In the genomic region with DNA sequence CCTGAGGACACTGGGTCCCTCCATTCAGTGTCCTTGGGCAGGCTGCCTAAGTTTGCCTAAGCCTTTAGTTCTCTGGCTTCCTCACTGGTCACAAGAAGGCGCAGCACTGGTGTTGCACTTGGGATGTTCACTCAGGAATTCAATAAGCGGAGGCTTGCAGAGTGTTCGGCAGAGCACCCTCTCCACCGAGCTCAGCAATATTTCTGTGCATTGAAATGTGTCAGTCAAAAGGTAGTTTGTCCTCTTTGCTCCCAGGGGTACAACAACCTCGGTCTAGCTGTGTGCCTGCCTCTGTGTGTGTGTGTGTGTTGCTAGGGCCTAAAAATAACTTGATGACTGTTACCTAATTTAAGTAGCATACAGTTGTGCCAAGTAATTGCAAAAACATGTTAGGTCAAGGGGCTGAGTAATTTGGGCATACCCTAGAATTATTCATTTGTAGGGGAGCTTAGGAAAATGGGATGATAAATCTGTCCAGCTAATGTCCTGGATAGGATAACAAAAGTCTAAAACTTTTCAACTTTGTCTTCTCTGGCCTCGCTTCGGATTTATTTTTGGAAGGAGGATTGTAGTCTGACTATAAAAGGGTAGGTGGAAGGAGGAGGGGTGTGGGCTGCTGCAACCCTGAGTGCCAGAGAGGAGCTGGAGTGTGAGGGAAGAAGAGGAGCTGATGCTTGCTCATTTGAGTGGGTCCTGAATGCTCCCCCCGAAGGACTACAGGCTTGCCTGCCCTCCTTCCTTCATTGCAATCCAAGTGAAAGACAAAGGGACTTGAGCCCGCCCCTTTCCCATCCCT, we compare ENCODE assay signal across 9 mouse cellular contexts. TPM values are rescaled to one million over a fixed set of nuclear protein-coding genes. Genes with fewer than 3 reads are reported as not detected.
DNase-seq lines count a peak whose midpoint lies in the region; ATAC-seq and TF ChIP-seq lines count a peak whose summit lies in the region.
"Had no signal": no experiment of that assay in that cellular context is flagged by ENCODE, and none has a peak within 500 bp of the region (broad histone marks: within the 10 kb centered on the region; RNA-seq: fewer than 3 reads in every experiment).

No protein-coding gene starts in this region.

- H3K9me3 ChIP-seq in midbrain, postnatal 0 days (ENCODE audit: low read length) = no peaks in the 10 kb centered on the region
- H3K9me3 ChIP-seq in midbrain, embryonic 16.5 days (replicated peaks; ENCODE audit: control insufficient read depth, low read length, poor library complexity, severe bottlenecking) = no peaks in the 10 kb centered on the region
- no peaks in the 10 kb centered on the region for H3K9me3 ChIP-seq in embryonic facial prominence, embryonic 15.5 days (replicated peaks)
- no peaks in the 10 kb centered on the region for H3K9me3 ChIP-seq in stomach, embryonic 15.5 days
- no peaks in the 10 kb centered on the region for H3K9me3 ChIP-seq in hindbrain, embryonic 14.5 days (ENCODE audit: control insufficient read depth, low read length)

- H3K27me3 ChIP-seq in midbrain, postnatal 0 days (ENCODE audit: insufficient read depth, low read length) = no peaks in the 10 kb centered on the region
- H3K27me3 ChIP-seq in midbrain, embryonic 16.5 days (ENCODE audit: control insufficient read depth, insufficient read depth, low read depth, low read length) = no peaks in the 10 kb centered on the region
- H3K27me3 ChIP-seq in embryonic facial prominence, embryonic 15.5 days = no peaks in the 10 kb centered on the region
- no peaks in the 10 kb centered on the region for H3K27me3 ChIP-seq in stomach, embryonic 15.5 days (replicated peaks)
- no peaks in the 10 kb centered on the region for H3K27me3 ChIP-seq in hindbrain, embryonic 14.5 days (ENCODE audit: control insufficient read depth, insufficient read depth, low read length)

- no peaks in the 10 kb centered on the region for H3K36me3 ChIP-seq in midbrain, postnatal 0 days (ENCODE audit: insufficient read depth, low read length)
- no peaks in the 10 kb centered on the region for H3K36me3 ChIP-seq in midbrain, embryonic 16.5 days (ENCODE audit: control insufficient read depth, insufficient read depth, low read length)
- peaks cover 5% of the 10 kb centered on the region; the same call in 1 of the 2 replicates for H3K36me3 ChIP-seq in embryonic facial prominence, embryonic 15.5 days
- H3K36me3 ChIP-seq in stomach, embryonic 15.5 days = no peaks in the 10 kb centered on the region
- H3K36me3 ChIP-seq in hindbrain, embryonic 14.5 days (replicated peaks; ENCODE audit: control insufficient read depth, insufficient read depth) = no peaks in the 10 kb centered on the region

- 0 out of 2 replicates have a peak overlapping the region, but pooled peaks have one; percentile 7 for H3K4me2 ChIP-seq in midbrain, postnatal 0 days (ENCODE audit: low read depth, low read length, poor library complexity, severe bottlenecking)
- H3K4me2 ChIP-seq in midbrain, embryonic 16.5 days (ENCODE audit: low read length) = no peak overlapping the region
- peak overlapping the region; percentile 24 for H3K4me2 ChIP-seq in embryonic facial prominence, embryonic 15.5 days (replicated peaks)
- no peak overlapping the region for H3K4me2 ChIP-seq in stomach, embryonic 15.5 days
- H3K4me2 ChIP-seq in hindbrain, embryonic 14.5 days (replicated peaks) = no peak overlapping the region; the same call in 1 of the 2 replicates

- DNase-seq in midbrain, postnatal 0 days (ENCODE audit: low spot score) = peak; percentile 33
- DNase-seq in induced T-regulatory cell, adult 2 months (ENCODE audit: low read depth) = peak; percentile 31
- no peak for DNase-seq in thymus, postnatal 25 days
- DNase-seq in hindbrain, embryonic 14.5 days (ENCODE audit: low spot score) = no peak

- no peak overlapping the region for H3K27ac ChIP-seq in midbrain, postnatal 0 days (ENCODE audit: low read depth, low read length)
- no peak overlapping the region for H3K27ac ChIP-seq in midbrain, embryonic 16.5 days (ENCODE audit: low read length)
- peak overlapping the region; percentile 65; the same call in 1 of the 2 replicates for H3K27ac ChIP-seq in embryonic facial prominence, embryonic 15.5 days (replicated peaks)
- H3K27ac ChIP-seq in stomach, embryonic 15.5 days = peak overlapping the region; percentile 69
- no peak overlapping the region for H3K27ac ChIP-seq in hindbrain, embryonic 14.5 days
- H3K27ac ChIP-seq: macrophage had no signal

- no peak for ATAC-seq in midbrain, postnatal 0 days (ENCODE audit: low FRiP score)
- ATAC-seq in midbrain, embryonic 16.5 days = no peak
- no peak for ATAC-seq in embryonic facial prominence, embryonic 15.5 days (ENCODE audit: insufficient number of reproducible peaks, low FRiP score, low TSS enrichment, low read depth)
- 0 out of 2 replicates have a peak, but pooled peaks have one; percentile 22 for ATAC-seq in stomach, embryonic 15.5 days (ENCODE audit: insufficient read depth, low FRiP score, low read depth)
- no peak for ATAC-seq in hindbrain, embryonic 14.5 days (ENCODE audit: low FRiP score)
- no peak for ATAC-seq in megakaryocyte progenitor cell, adult 5-6 weeks (replicated peaks; ENCODE audit: poor library complexity)

- WGBS in midbrain, postnatal 0 days = 62% methylated on average over 9 of the region's 9 CpGs
- WGBS in midbrain, embryonic 16.5 days = 66% methylated on average over 9 of the region's 9 CpGs
- 47% methylated on average over 9 of the region's 9 CpGs for WGBS in embryonic facial prominence, embryonic 15.5 days
- WGBS in stomach, embryonic 15.5 days = 56% methylated on average over 9 of the region's 9 CpGs
- 70% methylated on average over 9 of the region's 9 CpGs for WGBS in hindbrain, embryonic 14.5 days

- no peak overlapping the region for H3K4me3 ChIP-seq in midbrain, postnatal 0 days (ENCODE audit: low read depth, low read length)
- H3K4me3 ChIP-seq in midbrain, embryonic 16.5 days (ENCODE audit: low read depth, low read length) = no peak overlapping the region
- H3K4me3 ChIP-seq in embryonic facial prominence, embryonic 15.5 days (replicated peaks) = no peak overlapping the region
- H3K4me3 ChIP-seq in stomach, embryonic 15.5 days (replicated peaks) = no peak overlapping the region
- H3K4me3 ChIP-seq in hindbrain, embryonic 14.5 days (replicated peaks; ENCODE audit: low read length) = no peak overlapping the region

- no peak overlapping the region for H3K9ac ChIP-seq in midbrain, postnatal 0 days (replicated peaks; ENCODE audit: low read length, poor library complexity, severe bottlenecking)
- H3K9ac ChIP-seq in midbrain, embryonic 16.5 days (ENCODE audit: low read depth, low read length) = no peak overlapping the region
- H3K9ac ChIP-seq in embryonic facial prominence, embryonic 15.5 days = no peak overlapping the region
- H3K9ac ChIP-seq in stomach, embryonic 15.5 days = no peak overlapping the region
- H3K9ac ChIP-seq in hindbrain, embryonic 14.5 days = no peak overlapping the region

- no peak for TF ChIP-seq CTCF in midbrain, postnatal 0 days (IDR thresholded peaks at IDR 0.05)

- H3K4me1 ChIP-seq in midbrain, postnatal 0 days (ENCODE audit: insufficient read depth, low read length) = no peaks in the 10 kb centered on the region
- H3K4me1 ChIP-seq in midbrain, embryonic 16.5 days (ENCODE audit: control insufficient read depth, insufficient read depth, low read length) = no peaks in the 10 kb centered on the region
- peaks cover 28% of the 10 kb centered on the region for H3K4me1 ChIP-seq in embryonic facial prominence, embryonic 15.5 days
- H3K4me1 ChIP-seq in stomach, embryonic 15.5 days = peaks cover 14% of the 10 kb centered on the region; the same call in 1 of the 2 replicates
- peaks cover 7% of the 10 kb centered on the region for H3K4me1 ChIP-seq in hindbrain, embryonic 14.5 days (replicated peaks; ENCODE audit: control insufficient read depth, insufficient read depth, low read length)

RNA-seq across cellular contexts. Expression of gene 1700056E22Rik, which starts 7.9 kb away (rescaled TPM):
- total RNA-seq in midbrain, postnatal 0 days (2014; rRNA removed) = 1.1 and 1.6 TPM in 2 replicates
- 1.2 and 1.4 TPM in 2 replicates for polyA plus RNA-seq in midbrain, postnatal 0 days (2015; fragmentation: Nextera tagmentation; extraction: Ambion mirVana)
- polyA plus RNA-seq in midbrain, embryonic 16.5 days (2015; fragmentation: Nextera tagmentation; extraction: Ambion mirVana) = 0.70 and 1.0 TPM in 2 replicates
- polyA plus RNA-seq in embryonic facial prominence, embryonic 15.5 days (2015; fragmentation: Nextera tagmentation; extraction: Ambion mirVana) = 1.8 and 2.4 TPM in 2 replicates
- polyA plus RNA-seq in stomach, embryonic 15.5 days (2015; fragmentation: Nextera tagmentation; extraction: Ambion mirVana) = 1.4 and 1.5 TPM in 2 replicates
- 0.37 and 0.75 TPM in 2 replicates for polyA plus RNA-seq in hindbrain, embryonic 14.5 days (2014; fragmentation: Nextera tagmentation; extraction: Ambion mirVana)
- 0.89 and 1.2 TPM in 2 replicates for total RNA-seq in megakaryocyte progenitor cell, adult 5-6 weeks (2015)
- total RNA-seq in megakaryocyte progenitor cell, adult 5-6 weeks (2017) = 1.1 and 2.1 TPM in 2 replicates

RNA-seq across cellular contexts. Expression of gene Dusp10, which starts 28.9 kb away (rescaled TPM):
- total RNA-seq in midbrain, postnatal 0 days (2014; rRNA removed) = 10.5 and 11.4 TPM in 2 replicates
- 4.5 and 6.0 TPM in 2 replicates for polyA plus RNA-seq in midbrain, postnatal 0 days (2015; fragmentation: Nextera tagmentation; extraction: Ambion mirVana)
- 4.9 and 5.2 TPM in 2 replicates for polyA plus RNA-seq in midbrain, embryonic 16.5 days (2015; fragmentation: Nextera tagmentation; extraction: Ambion mirVana)
- 18.6 and 19.2 TPM in 2 replicates for polyA plus RNA-seq in embryonic facial prominence, embryonic 15.5 days (2015; fragmentation: Nextera tagmentation; extraction: Ambion mirVana)
- polyA plus RNA-seq in stomach, embryonic 15.5 days (2015; fragmentation: Nextera tagmentation; extraction: Ambion mirVana) = 8.1 and 9.4 TPM in 2 replicates
- 4.4 and 5.2 TPM in 2 replicates for polyA plus RNA-seq in hindbrain, embryonic 14.5 days (2014; fragmentation: Nextera tagmentation; extraction: Ambion mirVana)
- 1.7 and 2.0 TPM in 2 replicates for total RNA-seq in megakaryocyte progenitor cell, adult 5-6 weeks (2015)
- total RNA-seq in megakaryocyte progenitor cell, adult 5-6 weeks (2017) = 0.74 and 1.9 TPM in 2 replicates

Comparison
In these comparisons a context has a peak if more than half of its experiments do, and no peak if none do; other contexts are left out.
1. H3K4me2 ChIP-seq: peak in midbrain, postnatal 0 days (single experiment) and embryonic facial prominence, embryonic 15.5 days (single experiment); none in midbrain, embryonic 16.5 days (single experiment), stomach, embryonic 15.5 days (single experiment) and hindbrain, embryonic 14.5 days (single experiment).
2. DNase-seq: peak in midbrain, postnatal 0 days (single experiment) and induced T-regulatory cell, adult 2 months (single experiment); none in thymus, postnatal 25 days (single experiment) and hindbrain, embryonic 14.5 days (single experiment).
3. H3K27ac ChIP-seq: peak in embryonic facial prominence, embryonic 15.5 days (single experiment) and stomach, embryonic 15.5 days (single experiment); none in midbrain, postnatal 0 days (single experiment), midbrain, embryonic 16.5 days (single experiment) and hindbrain, embryonic 14.5 days (single experiment).